Mouse (Mus musculus) neural tube, embryonic 12.5 days (tissue): Measurements from ENCODE around the gene Srrd. TPM values are rescaled to one million over a fixed set of nuclear protein-coding genes. Genes with fewer than 3 reads are reported as not detected.

Source experiments
- ATAC-seq: fragments of 200-750 bp; cut with Nextera tagmentation; 2 replicates; pipeline ENCODE4 v1.8.0; 2017; ENCODE audit warnings: low read depth, mild to moderate bottlenecking, moderate TSS enrichment, moderate library complexity; ENCODE audit not compliant: low FRiP score
- H3K27ac ChIP-seq: fragments of 300-500 bp; sonication (generic); 2 replicates; pipeline ENCODE4 v1.5.1; 2016
- H3K27me3 ChIP-seq: fragments of 300-500 bp; sonication (generic); replicated peaks from 2 replicates; pipeline ENCODE4 v1.6.1; 2016; ENCODE audit warnings: mild to moderate bottlenecking
- H3K36me3 ChIP-seq: fragments of 300-500 bp; sonication (generic); 2 replicates; pipeline ENCODE4 v1.6.1; 2016; ENCODE audit warnings: mild to moderate bottlenecking
- H3K4me1 ChIP-seq: fragments of 300-500 bp; sonication (generic); 2 replicates; pipeline ENCODE4 v1.6.1; 2016
- H3K4me2 ChIP-seq: fragments of 300-500 bp; sonication (generic); replicated peaks from 2 replicates; pipeline ENCODE4 v1.6.1; 2016; ENCODE audit warnings: mild to moderate bottlenecking
- H3K4me3 ChIP-seq: fragments of 300-500 bp; sonication (generic); 2 replicates; pipeline ENCODE4 v1.5.1; 2016
- H3K9ac ChIP-seq: fragments of 300-500 bp; sonication (generic); 2 replicates; pipeline ENCODE4 v1.6.1; 2016; ENCODE audit warnings: mild to moderate bottlenecking
- H3K9me3 ChIP-seq: fragments of 300-500 bp; sonication (generic); 2 replicates; pipeline ENCODE4 v1.6.1; 2016; ENCODE audit warnings: mild to moderate bottlenecking
- WGBS: fragments of 180-500 bp; shearing (Covaris S2); methylation state at CpG from one replicate; pipeline ENCODE4 v1.1.7; 2016; 5-methylcytosine and 5-hydroxymethylcytosine counted together
- polyA plus RNA-seq: library from polyadenylated mRNA; unstranded; fragments of >200 nt; fragmentation: Nextera tagmentation; extraction: Ambion mirVana; gene quantifications from 2 replicates; pipeline ENCODE4 v1.2.1, GENCODE M21; 2016

Gene Srrd
- polyA plus RNA-seq, 1 experiment from 2014 or later = 60.2 TPM

- Histone ChIP-seq H3K4me3 (no peak overlapping the region), H3K36me3 (peaks cover 71% of the 10 kb centered on the region), H3K9ac (no peak overlapping the region), H3K9me3 (no peaks in the 10 kb centered on the region), H3K27ac (no peak overlapping the region), H3K27me3 (no peaks in the 10 kb centered on the region), H3K4me1 (peaks cover 17% of the 10 kb centered on the region), H3K4me2 (no peak overlapping the region)
- ATAC-seq = no peak
- 92% methylated on average over 8 of the region's 8 CpGs for WGBS
Observed at GRCm38 (mm10) chr5:112349169-112349568, 6.3 kb upstream of the Srrd start.

- no peak overlapping the region for H3K27ac ChIP-seq
- no peak overlapping the region for H3K4me3 ChIP-seq
- WGBS = 89% methylated on average over 16 of the region's 16 CpGs
- no peak for ATAC-seq
- no peaks in the 10 kb centered on the region for H3K9me3 ChIP-seq
- H3K4me1 ChIP-seq = peaks cover 38% of the 10 kb centered on the region
- H3K4me2 ChIP-seq = 0 out of 2 replicates have a peak overlapping the region, but pooled peaks have one; percentile 9
- H3K27me3 ChIP-seq = no peaks in the 10 kb centered on the region
- H3K36me3 ChIP-seq = peaks cover 47% of the 10 kb centered on the region
- H3K9ac ChIP-seq = no peak overlapping the region
Observed at GRCm38 (mm10) chr5:112346211-112346965, 3.5 kb upstream of the Srrd start.

DNA sequence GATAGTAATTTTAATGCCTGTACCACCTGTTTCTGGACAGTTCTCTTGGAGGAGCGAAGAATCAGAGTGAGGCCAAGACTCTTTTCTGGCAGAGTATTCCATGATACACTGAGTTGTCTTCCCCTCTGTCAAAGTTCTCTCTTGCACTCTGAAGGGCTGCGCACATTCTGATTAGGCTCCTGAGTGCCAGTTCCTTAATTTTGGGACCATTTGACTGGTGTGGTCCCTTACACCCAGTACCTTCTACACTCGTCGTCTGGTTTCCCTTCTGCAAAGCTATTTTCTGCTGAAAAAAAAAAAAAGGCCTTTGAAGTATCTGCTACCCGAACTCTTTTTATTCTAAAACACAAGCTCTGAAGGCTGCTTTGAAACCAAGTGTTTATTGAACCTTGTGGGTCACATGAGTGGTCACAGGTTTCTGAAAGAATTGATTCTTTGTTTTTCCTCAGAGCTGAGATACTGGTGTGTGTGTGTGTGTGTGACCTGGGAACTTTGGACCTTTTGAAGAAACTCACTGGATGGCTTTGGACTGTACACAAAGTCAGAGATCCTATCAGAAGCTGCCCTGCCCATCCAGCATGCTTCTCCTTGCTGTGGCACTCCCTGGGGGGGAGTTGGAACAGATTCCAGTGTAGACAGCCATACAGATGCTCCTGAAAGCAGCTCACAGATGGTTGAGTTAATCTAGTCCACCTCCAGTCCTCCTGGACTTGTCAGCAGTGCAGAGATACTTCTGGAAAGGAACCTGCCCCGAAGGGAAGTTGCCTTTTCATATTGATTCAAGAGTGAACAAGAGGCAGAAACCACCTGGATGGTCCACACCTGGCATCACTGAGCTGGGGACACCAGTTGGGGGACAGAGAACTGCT, 1.5 kb upstream of the Srrd start:
- Histone ChIP-seq H3K9ac (no peak overlapping the region; the same call in 1 of the 2 replicates), H3K27me3 (no peaks in the 10 kb centered on the region), H3K4me3 (no peak overlapping the region), H3K27ac (no peak overlapping the region), H3K36me3 (peaks cover 39% of the 10 kb centered on the region), H3K4me2 (peak overlapping the region; percentile 75; the same call in 1 of the 2 replicates), H3K4me1 (peaks cover 38% of the 10 kb centered on the region), H3K9me3 (no peaks in the 10 kb centered on the region)
- no peak for ATAC-seq
- WGBS = 80% methylated on average over 6 of the region's 6 CpGs

GRCm38 (mm10) chr5:112343205-112343595, 360 bp upstream of the Srrd start:
- H3K27me3 ChIP-seq = no peaks in the 10 kb centered on the region
- H3K27ac ChIP-seq = no peak overlapping the region
- 1% methylated on average over 24 of the region's 24 CpGs for WGBS
- no peaks in the 10 kb centered on the region for H3K9me3 ChIP-seq
- H3K4me1 ChIP-seq = peaks cover 38% of the 10 kb centered on the region
- H3K36me3 ChIP-seq = peaks cover 35% of the 10 kb centered on the region
- H3K4me2 ChIP-seq = peak overlapping the region; percentile 75
- peak overlapping the region; percentile 88 for H3K4me3 ChIP-seq
- peak overlapping the region; percentile 82 for H3K9ac ChIP-seq
- peak; percentile 77 for ATAC-seq

DNA sequence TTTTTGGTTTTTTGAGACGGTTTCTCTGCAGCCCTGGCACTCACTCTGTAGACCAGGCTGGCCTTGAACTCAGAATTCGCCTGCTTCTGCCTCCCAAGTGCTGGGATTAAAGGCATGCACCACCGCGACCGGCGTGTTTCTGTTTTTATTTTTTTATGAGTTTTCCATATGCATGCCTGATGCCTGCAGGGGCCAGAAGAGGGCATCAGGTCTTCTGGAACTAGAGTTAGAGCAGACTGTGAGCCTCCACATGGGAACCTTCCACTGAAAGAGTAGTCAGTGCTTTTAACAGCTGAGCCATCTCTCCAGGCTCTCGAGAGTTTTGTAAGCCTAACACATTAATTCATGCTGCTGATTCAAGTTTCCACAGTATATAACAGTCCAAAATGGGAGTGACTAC, 3.6 kb downstream of the Srrd start:
- Histone ChIP-seq H3K27me3 (no peaks in the 10 kb centered on the region), H3K4me3 (no peak overlapping the region), H3K4me2 (no peak overlapping the region), H3K27ac (no peak overlapping the region), H3K4me1 (peaks cover 20% of the 10 kb centered on the region), H3K36me3 (peaks cover 57% of the 10 kb centered on the region), H3K9ac (no peak overlapping the region), H3K9me3 (no peaks in the 10 kb centered on the region)
- no peak for ATAC-seq
- WGBS = 79% methylated on average over 7 of the region's 7 CpGs

DNA sequence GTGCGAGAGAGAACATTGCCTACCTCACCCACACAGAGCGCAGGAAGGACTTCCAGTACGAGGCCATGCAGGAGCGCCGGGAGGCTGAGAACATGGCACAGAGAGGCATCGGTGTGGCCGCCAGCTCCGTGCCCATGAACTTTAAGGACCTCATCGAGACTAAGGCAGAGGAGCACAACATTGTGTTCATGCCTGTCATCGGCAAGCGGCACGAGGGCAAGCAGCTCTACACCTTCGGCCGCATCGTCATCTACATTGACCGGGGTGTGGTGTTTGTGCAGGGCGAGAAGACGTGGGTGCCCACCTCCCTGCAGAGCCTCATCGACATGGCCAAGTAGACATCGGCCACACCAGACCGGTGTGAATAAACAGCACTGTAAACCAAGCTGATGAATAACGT, 5.8 kb downstream of the Srrd start:
- Histone ChIP-seq H3K4me2 (no peak overlapping the region), H3K9me3 (no peaks in the 10 kb centered on the region), H3K36me3 (peaks cover 79% of the 10 kb centered on the region), H3K27me3 (no peaks in the 10 kb centered on the region), H3K27ac (no peak overlapping the region), H3K9ac (no peak overlapping the region), H3K4me3 (no peak overlapping the region), H3K4me1 (peaks cover 6% of the 10 kb centered on the region)
- WGBS = 94% methylated on average over 22 of the region's 22 CpGs
- ATAC-seq = no peak

DNA sequence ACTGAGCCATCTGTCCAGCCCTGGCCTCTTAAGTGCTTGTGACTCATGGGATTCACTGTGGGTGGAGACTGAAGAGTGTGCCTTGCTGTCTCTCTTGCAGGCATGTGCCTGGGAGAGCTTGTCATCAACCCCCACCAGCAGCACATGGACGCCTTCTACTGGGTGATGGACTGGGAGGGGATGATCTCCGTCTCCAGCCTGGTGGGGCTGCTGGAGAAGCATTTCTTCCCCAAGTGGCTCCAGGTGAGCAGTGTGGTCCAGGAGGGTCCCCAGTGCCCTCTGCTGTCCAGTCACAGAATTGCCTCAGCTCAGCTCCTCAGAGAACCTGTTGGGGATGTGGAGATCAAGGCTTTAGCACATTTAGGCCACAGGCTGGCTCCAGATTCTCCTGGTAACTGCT, 7.4 kb downstream of the Srrd start:
- H3K27ac ChIP-seq = no peak overlapping the region
- H3K4me3 ChIP-seq = no peak overlapping the region
- peaks cover 90% of the 10 kb centered on the region for H3K36me3 ChIP-seq
- H3K9ac ChIP-seq = no peak overlapping the region
- peak; percentile 44; the same call in 1 of the 2 replicates for ATAC-seq
- no peaks in the 10 kb centered on the region for H3K27me3 ChIP-seq
- H3K9me3 ChIP-seq = no peaks in the 10 kb centered on the region
- H3K4me2 ChIP-seq = no peak overlapping the region
- 40% methylated on average over 2 of the region's 2 CpGs for WGBS
- no peaks in the 10 kb centered on the region for H3K4me1 ChIP-seq

GRCm38 (mm10) chr5:112329805-112330564, 12.9 kb downstream of the Srrd start:
- 93% methylated on average over 14 of the region's 14 CpGs for WGBS
- Histone ChIP-seq H3K4me1 (peaks cover 22% of the 10 kb centered on the region), H3K9me3 (no peaks in the 10 kb centered on the region), H3K36me3 (peaks cover 70% of the 10 kb centered on the region), H3K4me2 (no peak overlapping the region), H3K4me3 (no peak overlapping the region), H3K27me3 (no peaks in the 10 kb centered on the region), H3K27ac (no peak overlapping the region), H3K9ac (no peak overlapping the region)
- no peak for ATAC-seq

- Histone ChIP-seq H3K27ac (no peak overlapping the region), H3K9me3 (no peaks in the 10 kb centered on the region), H3K4me1 (peaks cover 27% of the 10 kb centered on the region), H3K4me2 (no peak overlapping the region), H3K9ac (peak overlapping the region; percentile 8; the same call in 1 of the 2 replicates), H3K4me3 (no peak overlapping the region), H3K36me3 (peaks cover 48% of the 10 kb centered on the region), H3K27me3 (no peaks in the 10 kb centered on the region)
- no peak for ATAC-seq
- 93% methylated on average over 15 of the region's 15 CpGs for WGBS
Observed at GRCm38 (mm10) chr5:112327854-112328253, 15.0 kb downstream of the Srrd start.

DNA sequence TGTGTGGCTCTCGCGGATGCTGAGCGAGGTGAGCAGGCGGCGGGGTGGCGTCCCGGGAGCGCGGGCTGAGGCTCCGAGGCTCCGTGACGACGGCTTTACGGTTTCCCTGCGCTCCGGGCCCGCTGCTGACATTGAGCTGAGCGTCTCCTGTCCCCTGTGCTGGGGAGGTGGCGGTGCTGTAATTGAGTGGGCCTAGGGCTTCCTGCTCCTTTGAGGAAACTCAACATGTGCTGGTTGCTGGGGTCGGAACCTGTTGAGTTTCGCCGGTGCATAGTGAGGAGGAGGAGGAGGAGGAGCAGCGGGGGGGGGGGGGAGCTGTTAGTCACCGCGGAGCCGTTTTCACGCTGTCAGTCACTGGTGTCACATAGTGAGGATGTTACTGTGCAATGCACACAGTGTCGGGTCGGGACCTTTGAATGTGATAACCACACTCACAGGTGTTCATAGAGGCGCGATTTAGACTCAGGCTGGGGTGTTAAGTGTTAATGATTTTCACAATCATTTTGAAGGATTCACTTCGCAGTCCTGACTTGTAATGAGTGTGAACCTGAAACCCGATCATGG, 16.3 kb downstream of the Srrd start:
- H3K9ac ChIP-seq = peak overlapping the region; percentile 82
- peaks cover 35% of the 10 kb centered on the region for H3K36me3 ChIP-seq
- no peaks in the 10 kb centered on the region for H3K9me3 ChIP-seq
- H3K4me1 ChIP-seq = peaks cover 27% of the 10 kb centered on the region
- no peak overlapping the region for H3K27ac ChIP-seq
- peak overlapping the region; percentile 97 for H3K4me3 ChIP-seq
- WGBS = 2% methylated on average over 32 of the region's 33 CpGs
- H3K27me3 ChIP-seq = no peaks in the 10 kb centered on the region
- H3K4me2 ChIP-seq = peak overlapping the region; percentile 80
- no peak; the same call in 1 of the 2 replicates for ATAC-seq

DNA sequence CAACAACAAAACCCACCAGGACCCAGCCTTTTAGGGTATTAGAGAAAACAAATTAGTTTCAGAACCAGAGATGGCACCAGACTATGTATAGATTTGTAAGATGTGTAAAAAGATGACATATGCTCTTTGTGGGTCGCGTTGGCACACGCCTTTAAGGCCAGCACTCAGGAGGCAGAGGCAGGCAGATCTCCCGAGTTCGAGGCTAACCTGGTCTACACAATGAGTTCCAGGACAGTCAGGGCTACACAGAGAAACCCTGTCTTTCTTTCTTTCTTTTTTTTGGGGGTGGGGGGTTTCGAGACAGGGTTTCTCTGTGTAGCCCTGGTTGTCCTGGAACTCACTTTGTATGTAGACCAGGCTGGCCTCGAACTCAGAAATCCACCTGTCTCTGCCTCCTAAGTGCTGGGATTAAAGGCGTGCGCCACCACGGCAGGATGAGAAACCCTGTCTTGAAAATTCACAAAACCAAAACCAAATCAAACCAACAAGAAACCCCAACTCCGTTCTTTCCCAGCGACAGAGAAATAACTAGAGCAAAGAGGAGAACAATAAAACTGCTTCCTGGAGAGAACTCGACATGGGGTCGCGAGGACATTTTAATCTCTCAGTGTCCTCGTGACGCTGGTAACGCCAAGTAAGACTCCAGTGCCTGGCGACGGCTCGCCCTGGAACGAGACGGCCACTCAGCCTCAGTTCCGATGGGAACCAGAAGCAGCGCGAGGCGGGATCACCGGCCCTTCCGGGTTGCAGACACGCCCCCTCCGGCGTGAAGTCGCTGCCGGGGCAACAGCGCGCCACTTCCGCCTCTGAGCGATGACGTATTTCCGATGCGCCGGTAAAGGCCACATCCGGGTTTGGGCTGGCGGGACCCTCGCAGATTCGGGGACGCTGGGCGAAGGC, 17.0 kb downstream of the Srrd start, which contains the start of gene Tfip11:
Gene Tfip11 (plus strand): TSS at position 813 of the 900 bp plus-strand sequence.
- Histone ChIP-seq H3K9ac (peak within 1 kb of the TSS; percentile 82), H3K9me3 (no peaks in the 10 kb centered on the region), H3K4me2 (peak within 1 kb of the TSS; percentile 80), H3K27me3 (no peaks in the 10 kb centered on the region), H3K4me1 (peaks cover 27% of the 10 kb centered on the region), H3K27ac (peak within 1 kb of the TSS; percentile 62; the same call in 1 of the 2 replicates), H3K4me3 (peak within 1 kb of the TSS; percentile 97), H3K36me3 (peaks cover 28% of the 10 kb centered on the region)
- peak; percentile 85 for ATAC-seq
- WGBS = 10% methylated on average over 48 of the region's 48 CpGs
